Comparison of ENCODE assay signal across 17 mouse cellular contexts in the genomic region with DNA sequence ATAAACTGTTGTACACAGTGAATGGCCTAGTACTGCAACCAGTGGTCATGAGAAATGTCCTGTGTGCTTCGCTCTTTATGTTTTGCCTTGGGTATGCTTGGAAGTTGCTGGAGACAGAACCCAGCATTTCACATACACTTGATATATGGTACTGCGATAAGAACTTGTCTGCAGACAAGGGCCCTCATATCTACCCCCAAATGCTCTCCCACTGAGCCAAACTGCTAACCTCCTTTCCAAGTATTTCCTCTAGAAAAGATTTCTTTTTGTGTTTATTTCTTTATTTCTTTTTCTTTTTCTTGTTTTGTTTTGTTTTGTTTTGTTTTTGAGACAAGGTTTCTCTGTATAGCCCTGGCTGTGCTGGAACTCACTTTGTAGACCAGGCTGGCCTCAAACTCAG. TPM values are rescaled to one million over a fixed set of nuclear protein-coding genes. Genes with fewer than 3 reads are reported as not detected.
DNase-seq lines count a peak whose midpoint lies in the region; TF ChIP-seq lines count a peak whose summit lies in the region.
"Had no signal": no experiment of that assay in that cellular context is flagged by ENCODE, and none has a peak within 500 bp of the region (broad histone marks: within the 10 kb centered on the region; RNA-seq: fewer than 3 reads in every experiment).

No protein-coding gene starts in this region.

- no peaks in the 10 kb centered on the region for H3K79me2 ChIP-seq in MEL (ENCODE audit: control insufficient read depth, insufficient read depth, low read length, poor library complexity)

- no peaks in the 10 kb centered on the region for H3K27me3 ChIP-seq in MEL (ENCODE audit: control insufficient read depth in 1 of 2, insufficient read depth in 2 of 2, low read length in 2 of 2)

- H3K27ac ChIP-seq in layer of hippocampus, adult 2 months: peak overlapping the region; percentile 93
- no peak overlapping the region for H3K27ac ChIP-seq in MEL (ENCODE audit: control insufficient read depth, low read depth, low read length)

- 95% methylated on average over 2 of the region's 2 CpGs for WGBS in lung, adult 2 months

- H3K9me3 ChIP-seq in MEL (replicated peaks; ENCODE audit: insufficient read depth, low read length): no peaks in the 10 kb centered on the region

- no peak for TF ChIP-seq RAD21 in MEL (IDR thresholded peaks at IDR 0.05; ENCODE audit: low read depth, low read length)

- no peak overlapping the region for H3K9ac ChIP-seq in MEL (ENCODE audit: control insufficient read depth, low read depth, low read length, poor library complexity, severe bottlenecking)

- DNase-seq in layer of hippocampus, adult 2 months (ENCODE audit: low spot score in 2 of 2): no peak
- no peak for DNase-seq in layer of hippocampus, postnatal 14 days (ENCODE audit: low spot score in 2 of 2)
- peak; percentile 51 for DNase-seq in MEL (ENCODE audit: low read depth, low spot score)
- no peak for DNase-seq in lung, adult 2 months
- DNase-seq: adrenal gland, adult 2 months; adrenal gland, adult 8-10 months; adrenal gland, postnatal 10 days; adrenal gland, postnatal 14 days; adrenal gland, postnatal 25 days; adrenal gland, postnatal 36 days; B cell, adult 2 months; cerebellum, adult 11 months; cerebellum, adult 11-12 months; cerebellum, adult 18-20 months; cerebellum, adult 2 months had no signal

- peak overlapping the region; percentile 49; the same call in 1 of the 2 replicates for H3K4me3 ChIP-seq in layer of hippocampus, adult 2 months
- H3K4me3 ChIP-seq in MEL (ENCODE audit: control insufficient read depth in 1 of 2, insufficient read depth in 1 of 2, low read depth in 2 of 2, low read length in 2 of 2): no peak overlapping the region
- no peak overlapping the region for H3K4me3 ChIP-seq in lung, adult 2 months (replicated peaks; ENCODE audit: extremely low read depth, low read depth, low read length)

- peak; percentile 33 to 61 for TF ChIP-seq EP300 in MEL (IDR thresholded peaks at IDR 0.05; ENCODE audit: low read depth in 1 of 2, low read length in 2 of 2)

- peaks cover 0 to 24% of the 10 kb centered on the region in 2 experiments; a peak in 2 of 4 replicates for H3K4me1 ChIP-seq in MEL (ENCODE audit: control insufficient read depth in 1 of 2, insufficient read depth in 2 of 2, low read length in 2 of 2)
- 0 out of 2 replicates have a peak, but pooled peaks cover 6% of the 10 kb centered on the region for H3K4me1 ChIP-seq in lung, adult 2 months (ENCODE audit: control insufficient read depth, insufficient read depth, low read length)

- TF ChIP-seq POLR2A in MEL (IDR thresholded peaks at IDR 0.05; ENCODE audit: control insufficient read depth in 1 of 2, insufficient read depth in 1 of 2, low read depth in 1 of 2, low read length in 2 of 2, poor library complexity in 1 of 2): no peak
- TF ChIP-seq POLR2A in lung, adult 2 months (IDR thresholded peaks at IDR 0.05; ENCODE audit: borderline replicate concordance, extremely low read depth, low read depth, low read length): no peak

- no peak for TF ChIP-seq CTCF in layer of hippocampus, adult 2 months (conservative IDR thresholded peaks at IDR 0.05)
- TF ChIP-seq CTCF in MEL (IDR thresholded peaks at IDR 0.05 in 2 of 3, conservative IDR thresholded peaks at IDR 0.05 in 1 of 3; ENCODE audit: control insufficient read depth in 1 of 3, insufficient read depth in 1 of 3, low read depth in 2 of 3, low read length in 3 of 3, poor library complexity in 1 of 3, severe bottlenecking in 1 of 3): no peak
- no peak for TF ChIP-seq CTCF in lung, adult 2 months (IDR thresholded peaks at IDR 0.05; ENCODE audit: insufficient read depth, low read length)

- H3K36me3 ChIP-seq in MEL (ENCODE audit: control insufficient read depth in 1 of 2, insufficient read depth in 2 of 2, low read length in 2 of 2): peaks cover 0 to 9% of the 10 kb centered on the region in 2 experiments; a peak in 2 of 4 replicates
- H3K36me3 ChIP-seq: G1E had no signal

TF ChIP-seq in MEL, 35 proteins besides CTCF, POLR2A, EP300 and RAD21:
- TF ChIP-seq ZKSCAN1 (IDR thresholded peaks at IDR 0.05; ENCODE audit: low read depth, low read length): no peak
- TF ChIP-seq SIN3A (IDR thresholded peaks at IDR 0.05; ENCODE audit: low read length): no peak
- no peak for TF ChIP-seq TBP (IDR thresholded peaks at IDR 0.05; ENCODE audit: low read depth, low read length)
- TF ChIP-seq KAT2A (conservative IDR thresholded peaks at IDR 0.05; ENCODE audit: low read depth, low read length): no peak
- peak; percentile 37; the same call in 1 of the 2 replicates for TF ChIP-seq TAL1 (IDR thresholded peaks at IDR 0.05; ENCODE audit: low read length)
- no peak for TF ChIP-seq MEF2A (IDR thresholded peaks at IDR 0.05; ENCODE audit: extremely low read depth, insufficient replicate concordance, low read depth, low read length, poor library complexity, severe bottlenecking)
- TF ChIP-seq MAFK (IDR thresholded peaks at IDR 0.05; ENCODE audit: borderline replicate concordance, low read depth, low read length): no peak
- peak; percentile 54 for TF ChIP-seq ZNF384 (IDR thresholded peaks at IDR 0.05; ENCODE audit: low read depth, low read length)
- peak; percentile 43; the same call in 1 of the 2 replicates for TF ChIP-seq RCOR1 (IDR thresholded peaks at IDR 0.05; ENCODE audit: low read depth, low read length)
- no peak for TF ChIP-seq MYC (IDR thresholded peaks at IDR 0.05; ENCODE audit: low read depth, low read length)
- TF ChIP-seq BHLHE40 (IDR thresholded peaks at IDR 0.05; ENCODE audit: borderline replicate concordance, low read depth, low read length): no peak
- TF ChIP-seq GATA1 (IDR thresholded peaks at IDR 0.05; ENCODE audit: low read depth, low read length): peak; percentile 53
- TF ChIP-seq ZMIZ1 (IDR thresholded peaks at IDR 0.05; ENCODE audit: low read depth, low read length): no peak
- TF ChIP-seq NRF1 (IDR thresholded peaks at IDR 0.05; ENCODE audit: insufficient read depth, low read depth, low read length, poor library complexity, severe bottlenecking): no peak
- TF ChIP-seq TCF12 (IDR thresholded peaks at IDR 0.05; ENCODE audit: low read depth, low read length): peak; percentile 59
- TF ChIP-seq POLR2AphosphoS2 (IDR thresholded peaks at IDR 0.05; ENCODE audit: low read length): no peak
- no peak for TF ChIP-seq SMC3 (IDR thresholded peaks at IDR 0.05; ENCODE audit: low read depth, low read length)
- TF ChIP-seq MAX (IDR thresholded peaks at IDR 0.05; ENCODE audit: low read length): no peak

RNA-seq across cellular contexts. Expression of a gene that starts 4.2 kb away (rescaled TPM):
- 10 to 100 TPM; 51.1 to 52.1 TPM for total RNA-seq in layer of hippocampus, adult 2 months (2021)
- total RNA-seq in layer of hippocampus, postnatal 14 days (2021): 10 to 100 TPM; 41.8 to 46.6 TPM
- total RNA-seq in MEL (2012; rRNA removed): 0.03 TPM in 1 of 2 replicates, not detected in the other
- under 1 TPM in 1 of 2 experiments, not detected in 1; 0.03 TPM for polyA plus RNA-seq in MEL (2012; ENCODE audit: insufficient read depth in 1 of 2, insufficient read length in 2 of 2, low read depth in 1 of 2, low replicate concordance in 2 of 2, missing spikeins in 1 of 2)
- polyA plus RNA-seq in lung, adult 2 months (2012; rRNA removed): 0.97 and 1.0 TPM in 2 replicates
- polyA plus RNA-seq: activated CD4-positive, CD25-positive, alpha-beta regulatory T cell, adult 4 months had no signal

Comparison
In these comparisons a context has a peak if more than half of its experiments do, and no peak if none do; other contexts are left out.
1. RNA of a gene that starts 4.2 kb away (total RNA-seq): 51.1 to 52.1 TPM in layer of hippocampus, adult 2 months and 41.8 to 46.6 TPM in layer of hippocampus, postnatal 14 days; 0.03 TPM in MEL; every median in the first group is over 10 times any median in the second.